Mouse (Mus musculus): ENCODE results near the gene Snd1. TPM values are rescaled to one million over a fixed set of nuclear protein-coding genes. Genes with fewer than 3 reads are reported as not detected.

Snd1 gene
- polyA plus RNA-seq, 1 experiment from 2014 or later: 79.3 TPM

- no peaks in the 10 kb centered on the region for H3K4me1 ChIP-seq (replicated peaks; ENCODE audit: insufficient read depth, low read length)
- H3K27me3 ChIP-seq (ENCODE audit: insufficient read depth, low read length): no peaks in the 10 kb centered on the region
- H3K4me2 ChIP-seq (ENCODE audit: low read length): no peak overlapping the region
- no peak for TF ChIP-seq CTCF (IDR thresholded peaks at IDR 0.05; ENCODE audit: low read depth)
- no peaks in the 10 kb centered on the region for H3K36me3 ChIP-seq (ENCODE audit: insufficient read depth, low read length)
- no peak overlapping the region for H3K27ac ChIP-seq
- 69% methylated on average over 3 of the region's 3 CpGs for WGBS
- DNase-seq (ENCODE audit: low spot score): no peak
- no peak for ATAC-seq (replicated peaks; ENCODE audit: low FRiP score, low read depth)
- H3K9me3 ChIP-seq (replicated peaks; ENCODE audit: low read length): no peaks in the 10 kb centered on the region
- no peak overlapping the region for H3K4me3 ChIP-seq (replicated peaks; ENCODE audit: low read depth, low read length)
- H3K9ac ChIP-seq (ENCODE audit: low read depth, low read length): no peak overlapping the region
Measured at GRCm38 (mm10) chr6:28766622-28767021, 291.7 kb downstream of the Snd1 start.

GRCm38 (mm10) chr6:28767891-28768481 is 293.0 kb downstream of the Snd1 start:
- DNase-seq (ENCODE audit: low spot score) (no peak), ATAC-seq (replicated peaks; ENCODE audit: low FRiP score, low read depth) (no peak)
- no peak overlapping the region for H3K9ac ChIP-seq (ENCODE audit: low read depth, low read length)
- H3K9me3 ChIP-seq (replicated peaks; ENCODE audit: low read length): no peaks in the 10 kb centered on the region
- no peak overlapping the region for H3K4me3 ChIP-seq (replicated peaks; ENCODE audit: low read depth, low read length)
- H3K36me3 ChIP-seq (ENCODE audit: insufficient read depth, low read length): no peaks in the 10 kb centered on the region
- no peaks in the 10 kb centered on the region for H3K27me3 ChIP-seq (ENCODE audit: insufficient read depth, low read length)
- H3K27ac ChIP-seq: no peak overlapping the region
- H3K4me2 ChIP-seq (ENCODE audit: low read length): no peak overlapping the region
- H3K4me1 ChIP-seq (replicated peaks; ENCODE audit: insufficient read depth, low read length): no peaks in the 10 kb centered on the region
- no peak for TF ChIP-seq CTCF (IDR thresholded peaks at IDR 0.05; ENCODE audit: low read depth)
- 50% methylated on average over 6 of the region's 6 CpGs for WGBS

GRCm38 (mm10) chr6:28771331-28771730 is 296.4 kb downstream of the Snd1 start:
- TF ChIP-seq CTCF (IDR thresholded peaks at IDR 0.05; ENCODE audit: low read depth): no peak
- Histone ChIP-seq H3K9ac (ENCODE audit: low read depth, low read length) (no peak overlapping the region), H3K4me2 (ENCODE audit: low read length) (no peak overlapping the region), H3K36me3 (ENCODE audit: insufficient read depth, low read length) (no peaks in the 10 kb centered on the region), H3K4me3 (replicated peaks; ENCODE audit: low read depth, low read length) (no peak overlapping the region), H3K4me1 (replicated peaks; ENCODE audit: insufficient read depth, low read length) (no peaks in the 10 kb centered on the region), H3K27me3 (ENCODE audit: insufficient read depth, low read length) (no peaks in the 10 kb centered on the region), H3K9me3 (replicated peaks; ENCODE audit: low read length) (no peaks in the 10 kb centered on the region), H3K27ac (no peak overlapping the region)
- ATAC-seq (replicated peaks; ENCODE audit: low FRiP score, low read depth) (no peak), DNase-seq (ENCODE audit: low spot score) (no peak)
- 58% methylated on average over 2 of the region's 2 CpGs for WGBS

DNA sequence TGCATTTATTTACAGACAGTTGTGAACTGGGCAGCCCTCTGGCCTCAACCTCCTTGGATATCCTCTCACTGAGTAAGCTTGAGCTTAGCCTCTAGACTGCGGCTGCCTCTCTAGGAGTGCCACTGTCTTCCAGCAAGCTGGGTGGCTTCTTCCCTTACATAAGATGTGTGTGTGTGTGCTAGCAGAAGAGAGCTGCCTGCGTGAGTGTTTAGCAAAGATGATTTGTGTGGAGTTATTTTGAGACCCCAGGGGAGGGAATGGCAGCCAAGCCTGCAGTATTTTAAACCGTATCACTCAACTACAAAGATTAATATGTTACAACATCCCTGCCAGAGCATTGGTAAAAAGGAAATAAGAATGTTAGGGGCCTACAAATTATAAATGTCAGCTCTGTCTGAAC is 306.8 kb downstream of the Snd1 start:
- H3K36me3 ChIP-seq (ENCODE audit: insufficient read depth, low read length): no peaks in the 10 kb centered on the region
- H3K27ac ChIP-seq: no peak overlapping the region
- no peaks in the 10 kb centered on the region for H3K9me3 ChIP-seq (replicated peaks; ENCODE audit: low read length)
- no peak overlapping the region for H3K4me3 ChIP-seq (replicated peaks; ENCODE audit: low read depth, low read length)
- DNase-seq (ENCODE audit: low spot score) (peak; percentile 71), ATAC-seq (replicated peaks; ENCODE audit: low FRiP score, low read depth) (no peak)
- no peak overlapping the region for H3K4me2 ChIP-seq (ENCODE audit: low read length)
- H3K4me1 ChIP-seq (replicated peaks; ENCODE audit: insufficient read depth, low read length): 0 out of 2 replicates have a peak, but pooled peaks cover 4% of the 10 kb centered on the region
- 41% methylated on average over 3 of the region's 3 CpGs for WGBS
- H3K9ac ChIP-seq (ENCODE audit: low read depth, low read length): no peak overlapping the region
- H3K27me3 ChIP-seq (ENCODE audit: insufficient read depth, low read length): no peaks in the 10 kb centered on the region
- no peak for TF ChIP-seq CTCF (IDR thresholded peaks at IDR 0.05; ENCODE audit: low read depth)

GRCm38 (mm10) chr6:28783082-28783647 is 308.2 kb downstream of the Snd1 start:
- Histone ChIP-seq H3K9me3 (replicated peaks; ENCODE audit: low read length) (no peaks in the 10 kb centered on the region), H3K27me3 (ENCODE audit: insufficient read depth, low read length) (no peaks in the 10 kb centered on the region), H3K4me2 (ENCODE audit: low read length) (no peak overlapping the region), H3K27ac (no peak overlapping the region), H3K4me1 (replicated peaks; ENCODE audit: insufficient read depth, low read length) (0 out of 2 replicates have a peak, but pooled peaks cover 4% of the 10 kb centered on the region), H3K4me3 (replicated peaks; ENCODE audit: low read depth, low read length) (no peak overlapping the region), H3K36me3 (ENCODE audit: insufficient read depth, low read length) (no peaks in the 10 kb centered on the region), H3K9ac (ENCODE audit: low read depth, low read length) (no peak overlapping the region)
- ATAC-seq (replicated peaks; ENCODE audit: low FRiP score, low read depth) (no peak), DNase-seq (ENCODE audit: low spot score) (no peak)
- WGBS: 94% methylated on average over 4 of the region's 4 CpGs
- no peak for TF ChIP-seq CTCF (IDR thresholded peaks at IDR 0.05; ENCODE audit: low read depth)

- WGBS: 78% methylated on average over 5 of the region's 5 CpGs
- no peak overlapping the region for H3K4me3 ChIP-seq (replicated peaks; ENCODE audit: low read depth, low read length)
- 0 out of 2 replicates have a peak, but pooled peaks cover 4% of the 10 kb centered on the region for H3K4me1 ChIP-seq (replicated peaks; ENCODE audit: insufficient read depth, low read length)
- no peak for ATAC-seq (replicated peaks; ENCODE audit: low FRiP score, low read depth)
- TF ChIP-seq CTCF (IDR thresholded peaks at IDR 0.05; ENCODE audit: low read depth): no peak
- no peaks in the 10 kb centered on the region for H3K36me3 ChIP-seq (ENCODE audit: insufficient read depth, low read length)
- no peaks in the 10 kb centered on the region for H3K27me3 ChIP-seq (ENCODE audit: insufficient read depth, low read length)
- H3K9ac ChIP-seq (ENCODE audit: low read depth, low read length): no peak overlapping the region
- H3K27ac ChIP-seq: no peak overlapping the region
- DNase-seq (ENCODE audit: low spot score): no peak
- H3K9me3 ChIP-seq (replicated peaks; ENCODE audit: low read length): no peaks in the 10 kb centered on the region
- no peak overlapping the region for H3K4me2 ChIP-seq (ENCODE audit: low read length)
Measured at GRCm38 (mm10) chr6:28783953-28784352, 309.0 kb downstream of the Snd1 start.

All from kidney, postnatal 0 days (tissue).